Mouse (Mus musculus) CD4-positive, CD25-positive, alpha-beta regulatory T cell, adult 4 months (primary cell): Measurements from ENCODE around the gene Ubl4b. TPM values are rescaled to one million over a fixed set of nuclear protein-coding genes. Genes with fewer than 3 reads are reported as not detected.

Experiments
- ATAC-seq: one replicate; pipeline ENCODE4 v1.8.0; 2017
- polyA plus RNA-seq, 2 experiments: library from polyadenylated mRNA; unstranded; fragments of 100-300 nt; shearing (Covaris generic); gene quantifications; one replicate each; pipeline ENCODE4 v1.2.1; 2017

The Ubl4b gene
- polyA plus RNA-seq, 2 experiments from 2014 or later = not detected

DNA sequence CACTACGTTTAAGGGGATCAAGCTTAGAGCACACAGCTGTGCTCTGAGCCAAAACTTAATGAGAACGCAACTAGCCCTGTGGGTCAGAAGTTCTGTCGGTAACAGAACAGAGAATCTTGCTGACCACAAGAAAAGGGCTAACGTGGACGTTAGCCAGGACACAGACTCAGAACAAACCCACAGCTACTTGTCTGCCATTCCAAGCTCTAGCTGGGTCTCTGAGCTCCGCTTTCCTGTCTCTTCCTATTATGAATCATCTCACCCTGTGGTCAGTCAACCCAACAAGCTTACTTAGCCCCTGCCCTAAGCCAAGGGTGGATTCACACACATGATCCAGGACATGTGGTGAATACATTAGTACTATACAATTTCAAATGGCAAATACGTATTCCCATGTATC lies 12.9 kb upstream of the Ubl4b start:
- no peak for ATAC-seq

DNA sequence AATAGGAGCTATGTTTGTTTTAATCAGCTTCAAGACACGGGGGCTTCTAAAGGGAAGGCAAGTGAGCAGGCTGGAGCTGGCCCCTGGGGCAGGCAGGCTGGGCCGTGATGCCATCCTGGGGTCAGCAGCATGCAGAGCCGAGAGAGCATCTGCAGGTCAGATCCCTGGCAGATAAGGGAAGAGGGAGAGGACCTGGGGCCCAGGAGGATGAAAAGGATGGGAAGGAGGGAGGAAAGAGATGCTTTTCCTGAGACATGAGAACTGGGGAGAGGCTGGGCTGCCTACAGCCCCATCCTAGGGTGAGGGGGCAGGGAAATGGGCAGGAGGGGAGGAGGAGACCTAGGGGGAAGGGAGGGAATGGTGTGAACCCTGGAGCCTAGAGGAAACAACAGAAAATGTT lies 10.5 kb upstream of the Ubl4b start:
- ATAC-seq = no peak

DNA sequence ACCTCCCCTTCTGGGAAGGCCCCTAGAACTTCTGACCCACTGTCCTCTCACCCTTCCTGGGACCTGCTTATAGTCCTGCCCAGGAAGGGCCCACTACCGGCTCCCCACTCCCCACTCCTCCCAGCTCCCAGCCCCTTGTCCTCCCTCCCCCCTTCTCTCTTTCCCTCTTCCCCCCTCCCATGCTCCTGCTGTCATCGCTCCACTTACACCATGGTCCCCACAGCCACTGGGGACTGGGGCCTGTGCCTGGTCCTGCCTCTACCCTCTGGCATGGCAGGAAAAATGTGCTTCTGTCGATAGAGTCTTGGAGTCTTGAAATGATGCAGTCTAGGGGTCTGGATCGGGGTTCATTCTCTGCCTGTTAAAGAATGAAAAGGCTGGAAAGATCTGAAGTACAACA lies 9.0 kb upstream of the Ubl4b start:
- ATAC-seq = no peak

DNA sequence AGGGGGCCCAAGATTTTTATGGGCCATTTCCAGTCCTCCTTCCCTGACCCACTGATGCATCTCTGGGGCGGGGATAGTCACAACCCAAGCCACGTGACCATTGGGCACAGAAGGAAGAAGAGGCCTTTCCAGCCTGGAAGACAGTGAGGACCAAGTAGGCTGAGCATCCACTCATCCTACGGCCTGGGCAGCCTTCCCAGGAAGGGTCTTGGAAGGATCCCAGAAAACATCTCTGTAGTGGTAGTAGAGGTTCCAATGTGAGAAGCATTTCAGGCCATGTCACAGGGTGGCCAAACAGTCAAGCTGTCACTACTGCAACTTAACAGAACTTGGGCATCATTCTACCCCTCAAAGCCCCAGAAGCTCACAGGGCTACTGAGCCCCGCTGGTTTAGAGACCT lies 7.7 kb upstream of the Ubl4b start:
- ATAC-seq = no peak

DNA sequence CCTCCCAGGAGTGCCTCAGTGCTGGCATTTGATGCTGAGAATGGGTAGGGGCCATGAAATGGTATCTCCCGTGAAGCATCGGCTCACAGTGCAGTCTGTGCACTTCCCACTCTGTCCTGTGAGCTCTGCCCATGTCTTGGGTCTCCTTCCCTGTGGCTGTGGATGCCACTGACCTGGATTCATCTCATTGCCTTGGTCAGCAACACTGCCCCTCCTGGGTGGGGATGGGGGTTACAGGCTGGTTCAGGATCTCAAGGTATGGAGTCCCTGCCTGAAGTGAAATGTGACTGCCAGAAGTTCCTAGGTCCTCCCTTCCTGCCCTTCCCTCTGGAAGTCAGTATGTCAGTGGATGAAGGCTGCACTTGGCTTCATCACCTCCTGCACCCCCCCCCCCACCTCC lies 7.2 kb upstream of the Ubl4b start:
- ATAC-seq = no peak

DNA sequence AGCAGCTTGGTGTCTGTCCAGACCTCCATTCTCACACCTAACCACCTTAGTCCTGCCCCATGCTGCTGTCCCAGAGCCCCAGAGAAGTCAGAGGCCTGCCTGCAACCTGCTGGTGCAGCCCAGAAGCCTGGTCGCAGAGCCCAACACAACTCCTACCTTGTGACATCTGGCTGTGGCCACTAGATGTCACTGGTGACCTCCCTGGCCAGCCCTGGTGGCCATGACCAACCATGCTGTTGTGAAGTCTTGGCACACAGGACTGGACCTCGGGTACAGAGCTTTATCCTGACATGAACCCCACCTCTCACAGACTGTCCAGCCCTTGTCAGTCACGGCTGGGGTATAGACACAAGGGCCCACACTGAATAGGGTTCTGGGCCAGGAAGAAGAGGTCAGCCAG lies 4.3 kb upstream of the Ubl4b start:
- ATAC-seq = no peak

DNA sequence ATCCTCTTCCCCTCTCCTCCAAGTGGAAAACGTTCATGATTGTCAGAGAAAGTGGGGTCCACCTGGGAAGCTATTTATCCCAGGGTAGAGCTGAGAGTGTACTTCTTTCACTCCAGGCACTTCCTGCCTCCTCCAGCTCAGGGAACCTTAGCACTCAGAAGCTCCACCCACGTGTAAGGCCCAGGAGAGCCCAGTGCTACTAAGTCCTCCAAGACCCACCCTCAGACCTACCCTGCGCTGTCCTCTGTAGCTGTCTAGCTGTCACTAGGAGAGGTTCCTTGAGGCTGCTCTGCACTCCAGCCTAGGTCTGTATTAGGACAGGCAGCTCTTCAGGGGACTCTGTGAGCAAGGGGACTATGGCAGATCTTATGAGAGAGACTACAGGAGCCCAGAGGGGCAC lies 3.9 kb upstream of the Ubl4b start:
- ATAC-seq = no peak

DNA sequence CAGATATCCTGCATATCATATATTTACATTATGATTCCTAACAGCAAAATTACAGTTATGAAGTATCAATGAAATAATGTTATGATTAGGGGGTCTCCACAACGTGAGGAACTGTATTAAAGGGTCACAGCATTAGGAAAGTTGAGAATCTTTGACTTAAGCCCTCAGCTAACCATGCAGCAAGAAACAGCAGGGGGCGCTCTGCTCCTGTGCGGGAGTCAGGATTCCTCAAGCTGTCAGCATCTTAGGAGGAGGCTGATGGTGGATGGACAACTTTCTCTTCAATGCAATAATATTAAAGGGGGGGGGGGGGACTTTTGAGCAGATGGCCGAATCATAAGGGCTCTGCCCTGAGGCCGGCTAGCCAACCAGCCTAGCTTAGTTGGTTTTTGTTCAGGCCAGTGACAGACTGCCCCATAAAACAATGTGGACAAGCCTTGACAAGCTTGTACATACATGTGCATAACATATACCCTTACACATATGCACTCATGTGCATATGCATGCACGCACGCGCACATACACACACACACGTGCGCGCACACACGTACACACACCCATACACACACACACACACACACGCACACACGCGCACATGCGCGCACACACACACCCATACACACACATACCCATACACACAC lies 4.3 kb downstream of the Ubl4b start:
- no peak for ATAC-seq

DNA sequence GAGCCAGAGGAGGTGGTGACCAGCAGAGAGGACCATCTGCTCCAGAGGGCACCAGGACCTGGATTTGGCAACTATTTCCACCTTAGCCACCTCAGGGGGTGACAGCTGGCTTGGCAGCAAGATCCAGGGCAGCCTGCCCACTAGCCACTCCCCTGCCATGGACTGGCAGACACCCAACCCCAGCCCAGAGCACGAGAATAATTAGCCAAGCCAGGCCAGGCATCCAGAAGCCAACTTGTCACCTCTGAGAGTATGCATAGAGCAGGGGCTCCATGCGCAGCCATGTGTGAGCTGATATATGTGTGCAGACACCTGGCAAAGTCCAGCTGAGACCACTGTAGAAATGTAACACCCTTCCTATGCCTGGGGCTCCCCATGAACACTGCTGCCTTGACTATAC lies 7.9 kb downstream of the Ubl4b start:
- ATAC-seq = no peak

DNA sequence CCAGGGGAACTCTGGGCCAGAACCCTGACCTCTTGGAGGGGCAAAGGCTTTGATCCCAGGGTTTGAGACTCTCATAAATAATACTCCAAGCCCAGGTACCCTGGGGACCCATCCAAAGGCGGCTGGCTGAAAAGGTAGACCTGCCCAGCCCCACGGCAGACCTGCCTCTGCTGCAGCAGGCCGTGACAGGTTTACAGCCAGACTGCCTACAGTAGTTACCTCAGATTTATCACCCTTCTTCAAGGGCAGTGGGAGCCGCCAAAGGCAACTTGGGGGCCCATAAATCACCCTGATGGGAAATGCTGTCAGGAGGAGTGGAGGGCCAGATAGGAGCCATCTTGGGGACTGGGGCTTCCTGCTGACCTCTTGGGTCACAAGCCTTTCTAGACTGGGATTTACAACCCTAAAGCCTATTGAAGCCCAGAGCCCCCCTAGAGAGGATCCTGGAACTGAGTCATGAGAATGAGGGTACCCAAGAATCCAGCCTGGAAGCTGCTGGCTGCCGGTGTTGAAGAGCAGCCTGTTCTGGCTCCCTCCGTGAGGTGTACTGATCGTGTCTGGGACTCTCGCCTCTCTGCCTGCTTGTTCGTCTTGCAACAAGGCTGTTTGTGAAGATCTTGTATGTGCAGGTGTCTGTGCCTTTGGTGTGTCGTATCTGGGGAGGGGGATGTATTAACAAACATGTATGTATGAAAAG lies 9.0 kb downstream of the Ubl4b start:
- ATAC-seq = no peak

DNA sequence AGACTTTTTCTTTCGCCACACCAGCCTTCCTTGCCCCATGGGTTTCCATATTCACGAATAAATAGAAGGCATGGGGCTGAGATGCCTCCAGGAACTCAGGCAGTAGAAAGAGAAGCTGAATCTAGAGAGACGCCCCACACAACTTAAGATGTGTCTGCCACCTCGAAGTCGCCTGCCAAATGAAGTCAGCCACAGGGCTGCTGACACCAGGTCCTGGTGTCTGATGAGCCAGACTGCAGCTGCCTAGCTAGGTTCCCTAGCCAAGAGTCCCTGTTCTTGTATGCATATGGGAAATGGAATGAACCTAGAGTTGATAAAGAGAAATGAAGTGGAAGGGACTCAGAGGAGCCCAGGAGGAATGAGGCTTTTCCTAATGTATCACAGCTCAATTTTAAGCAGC lies 9.6 kb downstream of the Ubl4b start:
- no peak for ATAC-seq

DNA sequence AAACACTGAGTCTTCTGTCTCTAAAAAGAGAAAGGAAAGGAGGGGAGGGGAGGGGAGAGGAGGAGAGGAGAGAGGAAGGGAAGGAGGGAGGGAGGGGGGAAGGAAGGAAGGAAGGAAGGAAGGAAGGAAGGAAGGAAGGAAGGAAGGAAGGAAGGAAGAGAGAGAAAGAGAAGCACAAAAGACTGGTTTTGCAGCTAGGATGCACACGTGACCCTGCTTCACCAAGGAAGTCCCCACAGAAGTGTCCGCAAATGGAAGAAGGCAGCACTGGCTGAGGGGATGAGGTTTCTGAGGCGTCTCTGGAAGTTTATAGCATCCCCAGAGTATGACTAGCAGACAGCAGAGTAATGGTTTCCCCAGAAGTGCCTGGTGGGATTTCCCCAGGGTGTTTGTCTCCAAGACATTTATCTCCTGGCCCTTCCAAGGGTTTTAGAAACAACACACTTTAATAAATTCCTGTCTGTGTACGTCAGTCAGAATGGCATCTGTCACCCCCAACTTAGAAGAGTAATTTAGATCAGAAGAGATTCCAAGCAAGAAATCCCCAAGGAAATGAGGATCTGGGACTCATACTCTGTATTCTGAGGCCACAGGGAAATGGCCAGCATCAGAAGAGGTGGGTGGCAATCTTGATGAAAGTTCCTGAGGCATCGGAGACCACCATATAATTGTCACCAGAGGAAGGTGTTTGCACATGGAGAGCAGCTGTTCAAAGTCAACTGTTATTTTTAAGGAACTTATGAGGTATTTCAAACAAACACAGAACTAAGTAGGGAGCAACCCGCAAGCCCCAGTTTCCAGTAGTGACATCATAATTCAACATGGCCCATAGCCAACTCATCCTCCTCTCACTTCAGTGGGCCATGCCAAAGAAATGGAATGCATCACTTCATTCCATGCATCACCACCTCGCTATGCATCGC lies 11.5 kb downstream of the Ubl4b start:
- ATAC-seq = no peak

DNA sequence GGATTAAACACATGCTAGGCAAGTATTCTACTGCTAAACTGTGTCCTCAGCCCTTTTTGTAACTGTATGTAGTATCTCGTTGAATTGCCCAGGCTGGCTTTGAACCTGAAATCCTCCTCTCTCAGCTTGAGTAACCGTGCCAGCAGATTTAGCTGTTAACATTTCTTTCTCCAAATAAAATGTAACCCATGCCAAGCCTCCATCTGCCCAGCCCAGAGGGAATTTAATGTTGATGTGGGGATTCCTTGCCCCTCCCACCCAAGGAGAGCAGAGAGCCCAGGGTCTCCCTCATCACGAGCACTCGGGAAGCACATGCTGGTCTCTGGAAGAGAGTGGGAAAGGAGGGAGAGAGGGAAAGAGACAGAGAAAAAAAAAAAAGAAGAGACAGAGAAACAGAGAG lies 12.3 kb downstream of the Ubl4b start:
- no peak for ATAC-seq

DNA sequence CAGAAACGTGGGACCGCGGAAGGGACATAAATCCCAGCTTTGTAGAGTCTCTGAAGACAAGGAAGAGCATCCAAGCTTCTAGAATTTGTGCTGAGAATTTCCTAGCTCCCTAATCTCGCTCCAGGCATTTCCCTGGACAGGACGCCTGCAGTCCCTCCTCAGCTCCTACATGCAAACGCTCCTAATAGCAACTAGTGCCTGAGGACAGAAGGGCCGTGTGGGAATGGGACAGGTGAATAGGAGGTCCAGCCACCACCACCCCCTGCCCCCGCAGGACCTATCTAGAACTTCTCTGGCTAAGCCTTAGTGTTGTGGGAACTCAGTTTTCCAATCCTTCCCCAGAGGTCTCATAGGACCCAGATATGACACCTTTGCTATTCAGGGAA lies 17.4 kb downstream of the Ubl4b start:
- ATAC-seq = no peak

DNA sequence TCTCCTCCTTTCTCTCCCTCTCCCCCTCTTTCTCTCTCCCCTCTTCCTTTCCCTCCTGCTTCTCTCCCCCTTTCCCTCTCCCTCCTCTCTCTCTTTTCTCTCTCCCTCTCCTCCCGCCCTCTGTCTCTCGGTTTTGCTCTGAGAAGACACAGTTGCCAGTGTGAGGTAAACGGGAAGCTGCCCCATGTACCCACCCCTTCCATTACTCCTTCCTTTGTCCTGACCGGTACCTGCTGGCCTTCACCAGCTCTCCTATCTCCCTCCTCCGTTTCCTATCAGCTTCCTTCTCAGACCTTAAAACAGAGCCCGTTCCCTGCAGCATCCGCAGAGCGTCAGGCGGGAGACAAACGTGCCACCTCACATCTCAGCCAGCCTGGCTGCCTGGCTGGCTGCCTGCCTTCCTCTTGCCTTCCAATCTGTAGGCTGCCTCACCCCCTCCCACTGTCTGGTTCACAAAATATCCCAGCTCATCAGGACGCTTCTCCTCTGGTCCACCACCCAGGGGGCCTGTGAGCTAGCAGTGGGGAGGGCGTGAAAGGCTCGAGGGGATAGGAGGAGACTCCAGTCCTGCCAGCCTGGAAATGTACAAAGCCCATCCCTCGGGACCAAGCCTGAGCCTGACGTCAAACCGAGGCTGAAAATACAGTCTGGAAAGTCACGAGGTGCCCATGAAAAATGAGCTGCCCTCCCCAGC lies 17.9 kb downstream of the Ubl4b start:
- ATAC-seq = no peak

DNA sequence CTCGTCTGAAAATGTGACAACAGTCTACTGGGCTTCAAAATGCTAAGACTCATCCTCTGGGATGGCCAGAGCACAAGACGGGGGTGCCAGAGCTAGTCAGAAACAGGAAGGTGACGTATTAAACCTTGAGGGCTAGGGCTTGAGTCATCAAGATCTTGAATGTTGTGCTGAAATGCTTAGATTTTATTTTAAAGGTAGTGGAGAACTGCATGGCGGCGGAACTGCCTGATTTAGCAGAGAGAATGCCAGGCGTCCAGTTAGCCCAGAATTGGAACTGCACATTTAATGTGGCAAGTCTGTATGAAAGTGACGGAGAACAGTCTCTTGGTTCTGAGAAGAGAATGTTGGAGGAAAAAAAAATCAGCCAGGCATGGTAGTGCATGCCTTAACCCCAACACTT lies 19.9 kb downstream of the Ubl4b start:
- ATAC-seq = no peak

DNA sequence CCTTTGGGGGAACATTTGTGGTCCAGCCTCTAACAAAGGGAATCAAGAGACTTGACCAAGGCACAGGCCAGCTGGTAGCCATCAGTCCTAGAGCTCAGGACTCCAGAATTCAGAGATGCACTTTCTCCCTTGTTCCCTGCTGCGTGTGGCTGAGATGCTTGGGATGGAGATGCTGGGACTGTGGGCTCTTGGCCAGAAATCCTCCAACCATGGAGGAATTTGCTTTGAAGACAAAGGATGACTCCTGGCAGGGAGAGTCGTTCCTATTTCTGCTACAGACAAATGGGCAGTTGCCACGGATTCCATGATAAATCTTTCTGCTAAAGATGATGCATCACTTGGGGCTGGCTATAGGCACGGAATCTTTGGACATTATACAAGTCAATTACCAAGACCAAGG lies 21.3 kb downstream of the Ubl4b start:
- no peak for ATAC-seq

DNA sequence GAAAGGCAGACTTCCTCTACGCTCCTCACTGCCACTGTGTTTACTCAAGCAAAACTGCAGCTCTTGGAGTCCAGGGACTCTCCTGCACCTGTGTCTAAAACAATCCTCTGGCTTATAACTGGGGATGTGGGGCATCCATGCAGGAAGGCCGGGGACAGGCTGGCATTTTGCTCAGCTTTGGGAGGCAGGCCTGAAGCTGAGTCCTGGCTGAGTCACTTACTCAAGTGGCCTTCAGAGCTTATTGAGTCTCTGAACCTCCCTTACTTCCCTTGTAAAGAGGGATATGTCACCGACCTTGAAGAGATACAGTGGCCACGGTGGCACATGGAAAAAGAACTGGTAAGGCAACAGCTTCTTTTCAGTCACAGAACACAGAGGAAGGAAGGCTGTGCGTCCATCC lies 24.3 kb downstream of the Ubl4b start:
- ATAC-seq = no peak

DNA sequence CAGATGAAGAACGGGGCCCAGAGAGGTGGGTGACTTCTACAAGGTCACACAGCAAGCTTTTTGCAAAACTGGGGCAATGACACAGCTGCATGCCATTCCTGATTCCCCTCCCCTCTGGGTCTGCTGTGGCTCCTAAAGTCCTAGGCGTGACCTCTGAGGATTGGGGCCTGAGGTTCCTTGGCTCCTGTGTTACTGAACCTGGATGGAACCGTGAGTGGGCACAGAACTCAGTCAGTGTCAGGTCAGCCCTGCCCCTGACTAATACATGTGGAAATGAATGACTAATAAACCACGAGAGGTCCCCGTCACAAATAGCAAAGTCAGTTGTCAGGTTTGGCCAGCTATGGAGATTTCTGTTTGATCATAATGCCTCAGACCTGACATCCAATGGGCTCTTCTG lies 25.7 kb downstream of the Ubl4b start:
- no peak for ATAC-seq

DNA sequence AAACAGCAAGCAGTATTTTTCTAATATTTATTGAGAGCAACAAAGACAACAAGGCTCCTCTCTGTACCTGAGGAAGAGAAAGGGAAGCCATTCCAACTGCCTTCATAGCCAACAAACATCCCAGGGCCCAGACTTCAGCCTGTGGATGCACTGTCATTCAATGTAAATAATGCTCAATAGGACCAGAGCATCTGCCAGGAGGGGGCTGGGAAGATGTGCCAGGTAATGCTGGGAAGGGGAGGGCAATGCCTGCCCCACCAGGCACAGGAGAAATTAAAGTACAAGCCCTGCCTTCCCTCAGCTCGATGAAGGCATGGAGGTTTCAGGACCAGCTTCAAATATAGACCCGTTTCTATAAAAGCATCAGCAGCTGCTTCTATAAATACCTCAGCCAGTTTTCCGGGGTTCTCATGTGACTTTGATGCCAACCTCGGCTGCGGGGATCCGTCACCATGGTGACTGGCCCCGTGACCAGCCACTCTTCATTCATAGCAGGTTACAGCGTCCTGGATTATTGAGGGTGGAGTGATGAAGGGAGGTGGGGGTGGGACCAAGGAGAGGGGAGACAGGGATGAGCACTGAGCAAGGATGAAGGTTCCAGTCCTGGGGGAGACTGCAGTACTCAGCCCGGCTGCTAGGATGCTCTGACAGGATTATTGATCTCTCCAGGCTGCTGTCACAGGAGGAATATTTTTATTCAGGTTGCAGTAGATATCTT lies 26.3 kb downstream of the Ubl4b start:
- no peak for ATAC-seq

DNA sequence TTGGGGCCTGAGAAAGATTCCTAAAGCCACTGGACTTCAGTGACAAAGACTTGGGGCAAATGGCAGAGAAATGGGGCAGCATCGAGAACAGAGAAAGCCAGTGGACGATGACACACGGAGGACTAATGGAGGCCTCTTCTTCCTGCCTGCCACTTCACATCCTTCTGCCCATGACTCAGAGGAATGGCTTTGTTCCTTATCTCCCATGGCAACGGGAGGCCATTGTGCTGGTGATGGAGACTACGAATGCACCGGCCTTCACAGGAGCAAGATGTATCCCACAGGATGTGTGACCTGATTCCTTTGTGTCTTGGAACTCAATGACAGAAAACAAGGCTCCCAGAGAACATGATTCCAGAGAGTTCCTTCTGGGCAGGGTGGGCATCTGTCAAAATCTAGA lies 30.3 kb downstream of the Ubl4b start:
- ATAC-seq = no peak

DNA sequence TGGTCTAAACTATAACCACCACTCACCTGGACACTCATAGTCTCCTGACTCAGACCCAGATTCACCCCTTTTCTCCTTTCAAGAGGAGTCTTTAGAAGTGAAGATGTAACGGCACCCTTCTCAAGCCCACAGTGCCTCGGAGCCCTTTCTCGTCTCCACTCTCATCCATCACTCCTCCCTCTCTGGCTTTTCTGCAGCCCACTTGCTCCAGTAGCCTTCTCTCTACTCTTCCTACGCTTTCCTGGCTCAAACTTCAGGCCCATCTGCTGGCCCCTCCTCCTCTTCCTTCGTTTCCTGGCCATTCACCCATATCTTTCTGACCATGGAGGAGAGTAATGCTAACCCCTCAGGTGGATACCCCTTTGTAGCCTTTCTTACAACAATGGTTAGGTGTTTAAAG lies 33.9 kb downstream of the Ubl4b start:
- no peak for ATAC-seq
